Mouse (Mus musculus): Measurements from ENCODE around the gene Safb. TPM values are rescaled to one million over a fixed set of nuclear protein-coding genes. Genes with fewer than 3 reads are reported as not detected.

Gene Safb
- polyA plus RNA-seq, 1 experiment from 2014 or later, result 103 TPM

- no peak for ATAC-seq (ENCODE audit: low FRiP score)
- H3K27ac ChIP-seq (replicated peaks), result no peak overlapping the region
- 52% methylated on average over 9 of the region's 9 CpGs for WGBS
- peaks cover 33% of the 10 kb centered on the region for H3K4me1 ChIP-seq
- no peak overlapping the region for H3K4me2 ChIP-seq
- no peaks in the 10 kb centered on the region for H3K36me3 ChIP-seq
- no peaks in the 10 kb centered on the region for H3K27me3 ChIP-seq (replicated peaks)
- no peaks in the 10 kb centered on the region for H3K9me3 ChIP-seq (replicated peaks)
- H3K4me3 ChIP-seq (replicated peaks), result no peak overlapping the region
- H3K9ac ChIP-seq (replicated peaks), result no peak overlapping the region
Observed at GRCm38 (mm10) chr17:56547846-56548604, 36.6 kb upstream of the Safb start.

GRCm38 (mm10) chr17:56548605-56549105 is 36.0 kb upstream of the Safb start:
- H3K27me3 ChIP-seq (replicated peaks), result no peaks in the 10 kb centered on the region
- no peaks in the 10 kb centered on the region for H3K36me3 ChIP-seq
- H3K9ac ChIP-seq (replicated peaks), result no peak overlapping the region
- no peaks in the 10 kb centered on the region for H3K9me3 ChIP-seq (replicated peaks)
- no peak overlapping the region for H3K27ac ChIP-seq (replicated peaks)
- no peak overlapping the region for H3K4me2 ChIP-seq
- H3K4me1 ChIP-seq, result peaks cover 33% of the 10 kb centered on the region
- no peak for ATAC-seq (ENCODE audit: low FRiP score)
- H3K4me3 ChIP-seq (replicated peaks), result no peak overlapping the region
- 25% methylated on average over 4 of the region's 4 CpGs for WGBS

- Histone ChIP-seq H3K27ac (replicated peaks) (peak overlapping the region; percentile 82), H3K4me1 (peaks cover 33% of the 10 kb centered on the region), H3K36me3 (no peaks in the 10 kb centered on the region), H3K4me2 (no peak overlapping the region), H3K9me3 (replicated peaks) (no peaks in the 10 kb centered on the region), H3K27me3 (replicated peaks) (no peaks in the 10 kb centered on the region), H3K4me3 (replicated peaks) (no peak overlapping the region), H3K9ac (replicated peaks) (no peak overlapping the region)
- WGBS, result 76% methylated on average over 12 of the region's 12 CpGs
- ATAC-seq (ENCODE audit: low FRiP score), result no peak
Observed at GRCm38 (mm10) chr17:56550784-56551475, 33.7 kb upstream of the Safb start.

GRCm38 (mm10) chr17:56551841-56552581 is 32.6 kb upstream of the Safb start:
- Histone ChIP-seq H3K27ac (replicated peaks) (peak overlapping the region; percentile 82), H3K4me3 (replicated peaks) (no peak overlapping the region), H3K4me1 (peaks cover 26% of the 10 kb centered on the region), H3K4me2 (no peak overlapping the region), H3K9me3 (replicated peaks) (no peaks in the 10 kb centered on the region), H3K27me3 (replicated peaks) (no peaks in the 10 kb centered on the region), H3K9ac (replicated peaks) (no peak overlapping the region), H3K36me3 (no peaks in the 10 kb centered on the region)
- 34% methylated on average over 6 of the region's 6 CpGs for WGBS
- peak; percentile 65 for ATAC-seq (ENCODE audit: low FRiP score)

GRCm38 (mm10) chr17:56552781-56553363 is 31.8 kb upstream of the Safb start:
- no peak overlapping the region; the same call in 1 of the 2 replicates for H3K9ac ChIP-seq (replicated peaks)
- H3K27ac ChIP-seq (replicated peaks), result peak overlapping the region; percentile 82
- H3K9me3 ChIP-seq (replicated peaks), result no peaks in the 10 kb centered on the region
- WGBS, result 53% methylated on average over 5 of the region's 5 CpGs
- H3K27me3 ChIP-seq (replicated peaks), result no peaks in the 10 kb centered on the region
- H3K36me3 ChIP-seq, result no peaks in the 10 kb centered on the region
- ATAC-seq (ENCODE audit: low FRiP score), result 0 out of 2 replicates have a peak, but pooled peaks have one; percentile 16
- H3K4me1 ChIP-seq, result peaks cover 21% of the 10 kb centered on the region
- no peak overlapping the region for H3K4me2 ChIP-seq
- H3K4me3 ChIP-seq (replicated peaks), result no peak overlapping the region

GRCm38 (mm10) chr17:56554122-56554551 is 30.5 kb upstream of the Safb start, which contains the start of gene Gm20219:
TSS of gene Gm20219 (minus strand) at chr17:56554387.
- Histone ChIP-seq H3K27ac (replicated peaks) (no peak within 1 kb of the TSS), H3K36me3 (no peaks in the 10 kb centered on the region), H3K9ac (replicated peaks) (no peak within 1 kb of the TSS), H3K9me3 (replicated peaks) (no peaks in the 10 kb centered on the region), H3K4me1 (peaks cover 21% of the 10 kb centered on the region), H3K4me3 (replicated peaks) (no peak within 1 kb of the TSS), H3K4me2 (no peak within 1 kb of the TSS), H3K27me3 (replicated peaks) (no peaks in the 10 kb centered on the region)
- no peak for ATAC-seq (ENCODE audit: low FRiP score)
- 87% methylated on average over 20 of the region's 20 CpGs for WGBS

GRCm38 (mm10) chr17:56558448-56558847 is 26.2 kb upstream of the Safb start:
- peaks cover 30% of the 10 kb centered on the region for H3K36me3 ChIP-seq
- no peak overlapping the region for H3K9ac ChIP-seq (replicated peaks)
- no peaks in the 10 kb centered on the region for H3K4me1 ChIP-seq
- H3K4me2 ChIP-seq, result no peak overlapping the region
- H3K4me3 ChIP-seq (replicated peaks), result no peak overlapping the region
- WGBS, result 12% methylated on average over 3 of the region's 3 CpGs
- H3K27me3 ChIP-seq (replicated peaks), result no peaks in the 10 kb centered on the region
- no peaks in the 10 kb centered on the region for H3K9me3 ChIP-seq (replicated peaks)
- peak; percentile 54 for ATAC-seq (ENCODE audit: low FRiP score)
- H3K27ac ChIP-seq (replicated peaks), result no peak overlapping the region

GRCm38 (mm10) chr17:56559386-56559785 is 25.2 kb upstream of the Safb start:
- Histone ChIP-seq H3K9me3 (replicated peaks) (no peaks in the 10 kb centered on the region), H3K9ac (replicated peaks) (no peak overlapping the region), H3K36me3 (peaks cover 39% of the 10 kb centered on the region), H3K4me3 (replicated peaks) (no peak overlapping the region), H3K4me1 (no peaks in the 10 kb centered on the region), H3K4me2 (no peak overlapping the region), H3K27me3 (replicated peaks) (no peaks in the 10 kb centered on the region), H3K27ac (replicated peaks) (no peak overlapping the region)
- no peak for ATAC-seq (ENCODE audit: low FRiP score)
- WGBS, result 80% methylated on average over 3 of the region's 3 CpGs

GRCm38 (mm10) chr17:56560131-56560530 is 24.5 kb upstream of the Safb start:
- no peaks in the 10 kb centered on the region for H3K4me1 ChIP-seq
- H3K27me3 ChIP-seq (replicated peaks), result no peaks in the 10 kb centered on the region
- no peak overlapping the region for H3K27ac ChIP-seq (replicated peaks)
- WGBS, result 80% methylated on average over 1 of the region's 1 CpGs
- no peak overlapping the region for H3K4me2 ChIP-seq
- H3K4me3 ChIP-seq (replicated peaks), result no peak overlapping the region
- H3K9me3 ChIP-seq (replicated peaks), result no peaks in the 10 kb centered on the region
- no peak for ATAC-seq (ENCODE audit: low FRiP score)
- H3K9ac ChIP-seq (replicated peaks), result no peak overlapping the region
- H3K36me3 ChIP-seq, result peaks cover 47% of the 10 kb centered on the region

- Histone ChIP-seq H3K4me1 (no peaks in the 10 kb centered on the region), H3K9me3 (replicated peaks) (no peaks in the 10 kb centered on the region), H3K27ac (replicated peaks) (no peak overlapping the region), H3K4me3 (replicated peaks) (no peak overlapping the region), H3K4me2 (no peak overlapping the region), H3K36me3 (peaks cover 64% of the 10 kb centered on the region), H3K9ac (replicated peaks) (no peak overlapping the region), H3K27me3 (replicated peaks) (no peaks in the 10 kb centered on the region)
- ATAC-seq (ENCODE audit: low FRiP score), result no peak
- WGBS, result 97% methylated on average over 2 of the region's 2 CpGs
Observed at GRCm38 (mm10) chr17:56561866-56562265, 22.8 kb upstream of the Safb start.

GRCm38 (mm10) chr17:56566293-56566692 is 18.3 kb upstream of the Safb start:
- Histone ChIP-seq H3K9me3 (replicated peaks) (no peaks in the 10 kb centered on the region), H3K27ac (replicated peaks) (no peak overlapping the region), H3K27me3 (replicated peaks) (no peaks in the 10 kb centered on the region), H3K4me3 (replicated peaks) (no peak overlapping the region), H3K4me2 (no peak overlapping the region), H3K4me1 (no peaks in the 10 kb centered on the region), H3K36me3 (peaks cover 99% of the 10 kb centered on the region), H3K9ac (replicated peaks) (no peak overlapping the region)
- 93% methylated on average over 29 of the region's 29 CpGs for WGBS
- no peak for ATAC-seq (ENCODE audit: low FRiP score)
